Mouse (Mus musculus) spleen, postnatal 14 days (tissue): Measurements from ENCODE around the gene Nfe2l1.
"Not testable (repeated sequence)": the region's sequence is repeated elsewhere in the genome, so short reads cannot be mapped to it uniquely, and the experiment has no call there.

Experiments
- DNase-seq, 2 experiments: peaks; one replicate each; pipeline ENCODE4 v3.0.0; 2021 to 2022; ENCODE audit warnings: low spot score in 2 of 2

The Nfe2l1 gene

DNA sequence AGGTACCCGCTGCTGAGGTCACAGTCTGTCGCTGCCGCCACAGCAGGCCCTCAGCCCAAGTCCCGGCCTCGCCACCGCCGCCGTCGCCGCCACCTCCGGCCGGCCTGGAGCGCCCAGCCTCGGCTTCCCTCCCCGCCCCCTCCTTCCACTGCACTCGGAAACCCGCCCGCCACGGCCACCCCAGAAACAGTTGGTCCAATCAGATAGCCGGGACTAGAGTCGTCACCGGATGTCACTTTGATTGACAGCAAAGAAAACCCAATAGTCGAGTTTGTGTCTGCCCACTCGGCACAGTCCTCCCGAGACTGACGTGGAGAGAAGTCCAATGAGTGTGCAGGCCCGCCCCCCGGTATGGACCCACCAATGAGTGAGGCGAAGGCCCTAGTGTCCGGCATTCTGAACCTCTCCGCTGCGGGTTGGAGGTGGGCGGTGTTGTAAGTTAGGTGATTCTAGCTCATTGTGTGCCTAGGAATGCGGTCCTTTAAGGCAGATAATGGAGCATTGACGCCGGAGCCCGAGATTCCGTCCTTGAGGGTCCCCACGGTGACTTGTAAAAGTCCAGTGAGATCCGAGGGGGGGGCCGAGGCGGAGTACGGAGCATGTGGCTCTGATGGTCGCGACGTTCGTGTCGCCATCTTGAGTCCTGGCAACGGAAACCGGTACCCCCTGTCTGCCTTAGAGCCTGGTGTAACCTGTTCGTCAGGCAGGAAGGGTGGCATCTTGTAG is at the start of gene Nfe2l1:
Nfe2l1 (minus strand) TSS at position 156 of the 726 bp plus-strand sequence.
- DNase-seq: peak; percentile 91 to 94

DNA sequence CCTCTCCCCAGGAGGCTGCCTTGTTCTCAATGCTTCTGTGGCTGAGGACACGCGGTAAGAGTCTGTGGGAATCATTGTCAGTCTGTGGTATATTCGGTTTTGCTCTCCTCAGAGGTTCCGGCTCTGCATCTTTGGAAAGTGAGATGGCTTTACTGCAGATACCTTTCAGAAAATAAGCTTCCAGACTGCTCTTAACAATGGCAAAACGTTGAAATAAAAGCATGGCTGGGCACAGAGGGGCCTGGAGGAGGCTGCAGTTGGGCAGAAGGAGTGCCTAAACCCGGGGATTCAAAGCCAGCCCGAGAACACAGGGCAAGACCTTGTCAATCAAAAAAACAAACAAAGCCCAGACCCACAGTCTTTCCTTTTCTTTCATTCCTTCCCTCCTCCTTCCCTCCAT is 49.6 kb upstream of the Nfe2l1 start:
- DNase-seq: no peak

DNA sequence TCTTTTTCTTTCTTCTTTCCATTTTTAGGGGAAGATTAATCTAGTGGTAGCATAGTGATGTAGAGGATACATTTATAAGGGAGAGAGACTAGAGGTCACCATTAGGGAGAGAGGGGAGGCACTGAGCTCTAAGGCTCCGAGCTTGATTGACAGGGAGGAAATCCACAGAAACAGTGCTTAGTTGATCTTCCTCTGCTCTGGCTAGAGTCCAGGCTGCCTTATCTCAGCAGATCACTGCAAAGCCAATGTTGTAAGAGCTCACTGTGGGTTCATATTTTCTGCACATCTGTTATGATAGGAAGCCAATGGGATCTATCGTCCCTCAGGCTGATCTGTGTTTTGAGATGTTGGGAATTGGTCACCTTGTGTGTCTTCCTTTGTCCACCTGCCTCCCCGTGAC is 48.9 kb upstream of the Nfe2l1 start:
- no peak for DNase-seq

DNA sequence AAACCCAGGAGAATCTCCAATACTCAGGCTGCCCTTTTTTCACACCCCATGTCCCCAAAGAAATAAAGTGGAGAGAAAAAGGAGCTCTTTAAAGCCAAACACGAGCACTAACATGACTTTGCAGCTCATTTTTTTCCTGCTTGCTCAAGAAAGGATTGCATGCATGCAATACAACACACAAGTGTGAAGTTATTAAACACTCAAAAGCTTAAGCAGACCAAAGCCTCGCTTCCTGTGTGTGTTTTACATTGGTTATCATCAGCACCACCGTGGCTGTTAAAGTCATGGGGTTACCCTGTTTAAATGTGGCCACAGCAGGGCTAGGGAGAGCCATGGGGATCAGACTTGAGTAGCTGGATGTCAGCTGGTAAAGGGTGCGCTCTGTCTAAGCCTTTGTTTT is 47.3 kb upstream of the Nfe2l1 start:
- DNase-seq: no peak

DNA sequence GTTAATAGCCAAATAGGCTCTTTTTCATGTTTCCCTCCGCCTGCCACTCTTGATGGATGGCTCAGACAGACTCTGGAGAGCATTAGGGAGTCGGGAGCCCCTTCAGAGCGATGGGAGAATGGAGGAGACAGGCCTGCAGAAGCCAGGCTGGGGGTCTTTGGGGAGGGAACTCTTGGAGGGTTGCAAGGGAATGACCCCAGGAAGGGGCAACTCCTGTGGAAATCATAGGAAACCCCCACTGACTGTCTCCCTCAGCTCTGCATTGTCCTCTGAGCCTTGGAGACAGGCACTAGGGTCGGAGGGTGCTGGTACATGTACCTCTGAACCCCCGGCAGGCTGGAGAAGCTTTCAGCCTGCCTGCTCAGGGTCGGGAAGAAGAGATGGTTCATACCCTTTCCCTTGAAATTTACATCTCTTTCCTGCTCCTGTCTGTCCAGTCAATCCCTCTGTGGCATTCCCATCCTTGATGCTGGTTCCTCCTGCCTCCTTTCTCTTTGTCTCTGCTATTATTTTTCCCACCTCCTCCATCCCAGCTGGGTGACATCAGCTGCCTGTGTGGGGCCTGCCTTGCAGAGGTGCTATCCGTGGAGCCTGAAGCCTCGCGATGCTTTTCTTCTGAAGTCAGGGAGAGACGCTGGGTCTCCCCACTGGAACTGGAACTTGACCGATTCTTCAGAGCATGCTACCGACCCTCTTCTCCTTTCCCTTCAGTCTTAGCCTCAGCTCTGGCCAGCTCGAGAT is 46.7 kb upstream of the Nfe2l1 start:
- DNase-seq: no peak

DNA sequence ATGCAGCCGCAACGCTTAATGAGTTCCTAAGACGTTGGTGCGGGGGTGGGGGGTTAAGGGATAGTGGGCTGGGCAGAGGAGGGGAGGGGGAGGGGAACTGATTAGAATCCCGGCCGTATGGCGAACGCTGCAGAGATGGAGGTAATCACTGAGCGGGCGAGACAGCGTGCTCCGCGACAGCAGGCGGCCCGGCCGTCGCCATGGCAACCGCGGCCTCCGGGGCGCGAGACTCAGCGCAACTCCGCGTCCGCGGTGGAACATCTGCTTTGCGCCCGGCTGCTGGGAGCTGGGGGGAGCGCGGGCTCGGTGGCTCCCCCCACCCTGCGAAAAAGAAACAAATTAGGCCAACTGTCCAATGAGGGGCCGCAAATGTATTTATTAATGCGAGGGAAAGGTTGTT is 46.0 kb upstream of the Nfe2l1 start:
- DNase-seq: peak in 1 of 2 experiments; percentile 22

DNA sequence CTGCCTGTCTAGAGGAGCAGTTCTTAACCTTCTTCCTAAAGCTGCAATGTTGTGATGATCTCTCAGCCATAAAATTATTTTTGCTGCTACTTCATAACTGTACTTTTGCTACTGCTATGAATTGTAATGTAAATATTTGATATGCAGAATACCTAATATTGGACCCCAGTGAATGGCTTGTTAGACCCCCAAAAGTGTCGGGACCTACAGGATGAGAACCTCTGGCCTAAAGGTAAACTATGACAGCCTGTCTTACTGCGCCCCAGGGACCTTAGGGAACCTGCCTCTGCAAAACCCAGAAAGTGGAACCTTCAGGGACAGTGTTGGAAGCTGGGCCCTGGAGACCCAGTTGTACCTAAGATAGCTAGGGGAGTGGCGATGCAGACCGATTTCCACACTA is 45.5 kb upstream of the Nfe2l1 start:
- DNase-seq: no peak

DNA sequence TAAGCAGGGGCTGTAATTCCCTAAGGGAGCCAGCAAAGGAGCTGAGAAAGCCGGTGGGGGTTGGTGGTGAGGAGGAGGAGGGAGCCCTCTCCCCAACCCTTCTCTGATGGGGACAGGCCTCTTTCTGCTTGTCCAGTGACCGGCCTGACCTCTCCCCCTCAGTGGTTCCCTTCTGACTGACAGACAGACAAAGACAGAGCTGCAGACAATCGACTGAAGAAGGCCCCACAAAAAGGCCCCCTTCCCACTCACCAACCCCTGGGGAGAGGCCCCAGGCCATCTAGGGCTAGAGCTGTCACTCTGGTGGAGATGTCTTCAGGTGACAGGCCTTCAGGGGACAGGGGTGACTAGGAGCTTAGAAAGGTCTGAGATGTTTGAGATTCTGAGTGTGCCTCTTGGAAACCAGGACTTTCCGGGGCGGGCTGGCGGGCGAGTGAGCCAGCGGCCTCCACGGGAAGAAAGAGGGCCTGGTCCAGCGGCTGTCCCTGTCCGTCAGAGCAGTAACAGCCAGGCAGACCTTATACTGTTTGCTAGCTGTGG is 43.9 kb upstream of the Nfe2l1 start:
- no peak for DNase-seq

DNA sequence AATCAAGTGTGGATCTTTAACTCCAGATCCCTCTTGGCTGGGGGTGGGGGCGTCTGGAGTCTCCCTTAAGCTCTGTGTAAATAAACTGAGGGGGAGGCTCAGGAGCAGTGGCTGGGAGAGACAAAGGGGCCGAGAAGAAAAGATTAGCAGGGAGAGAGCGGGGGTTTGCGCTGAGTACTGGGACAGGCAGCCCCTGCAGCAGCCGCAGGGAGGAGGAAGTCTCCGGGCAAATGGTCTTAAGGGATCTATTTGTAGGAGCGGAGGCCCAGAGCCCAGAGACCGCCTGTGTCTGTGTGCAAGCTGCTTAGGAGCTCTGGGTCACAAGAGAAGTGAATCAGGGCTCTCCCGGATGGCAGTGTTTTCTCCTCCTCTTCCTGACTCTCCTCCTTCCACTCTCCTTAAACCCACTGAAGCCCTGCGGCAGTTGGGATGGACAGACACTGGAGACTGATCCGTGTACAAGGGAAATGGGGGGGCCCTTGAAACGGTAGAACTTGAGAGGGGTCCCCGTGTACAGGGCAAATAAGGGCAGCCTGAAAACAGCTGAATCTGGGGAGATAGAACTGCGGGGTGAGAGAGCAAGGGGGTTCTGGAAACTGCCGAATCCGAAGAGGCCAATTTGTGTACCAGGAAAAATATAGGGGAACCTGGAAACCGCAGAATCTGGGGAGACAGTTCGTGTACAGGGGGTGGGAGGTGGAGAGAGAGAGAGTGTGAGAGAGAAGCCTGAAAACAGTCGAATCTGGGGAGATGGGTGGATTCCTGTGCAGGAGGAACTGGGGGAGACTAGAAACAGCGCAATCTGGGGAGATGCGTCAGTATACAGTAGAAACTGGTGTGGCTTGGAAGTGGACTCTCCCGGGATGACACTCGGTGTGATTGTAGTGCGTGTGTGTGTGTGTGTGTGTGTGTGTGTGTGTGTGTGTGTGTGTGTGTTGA is 42.9 kb upstream of the Nfe2l1 start:
- DNase-seq: no peak

DNA sequence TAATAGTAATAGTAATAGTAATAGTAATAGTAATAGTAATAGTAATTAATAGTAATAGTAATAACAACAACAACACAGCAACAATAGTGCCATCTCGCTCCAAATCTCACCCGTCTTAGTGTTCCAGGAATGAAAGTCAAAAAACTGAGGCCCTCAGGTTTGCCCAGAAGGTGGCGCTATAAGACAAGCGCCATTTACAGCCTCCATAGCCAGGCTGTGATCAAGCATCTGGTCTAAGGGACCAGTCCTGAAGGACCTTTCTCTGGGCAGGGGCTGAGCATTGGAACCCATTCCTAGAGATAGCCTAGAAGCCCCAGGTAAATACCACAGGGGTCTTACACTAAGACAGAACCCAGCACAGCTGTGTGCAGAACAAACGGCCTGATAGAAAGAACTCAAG is 37.4 kb upstream of the Nfe2l1 start:
- peak in 1 of 2 experiments; percentile 50 for DNase-seq

DNA sequence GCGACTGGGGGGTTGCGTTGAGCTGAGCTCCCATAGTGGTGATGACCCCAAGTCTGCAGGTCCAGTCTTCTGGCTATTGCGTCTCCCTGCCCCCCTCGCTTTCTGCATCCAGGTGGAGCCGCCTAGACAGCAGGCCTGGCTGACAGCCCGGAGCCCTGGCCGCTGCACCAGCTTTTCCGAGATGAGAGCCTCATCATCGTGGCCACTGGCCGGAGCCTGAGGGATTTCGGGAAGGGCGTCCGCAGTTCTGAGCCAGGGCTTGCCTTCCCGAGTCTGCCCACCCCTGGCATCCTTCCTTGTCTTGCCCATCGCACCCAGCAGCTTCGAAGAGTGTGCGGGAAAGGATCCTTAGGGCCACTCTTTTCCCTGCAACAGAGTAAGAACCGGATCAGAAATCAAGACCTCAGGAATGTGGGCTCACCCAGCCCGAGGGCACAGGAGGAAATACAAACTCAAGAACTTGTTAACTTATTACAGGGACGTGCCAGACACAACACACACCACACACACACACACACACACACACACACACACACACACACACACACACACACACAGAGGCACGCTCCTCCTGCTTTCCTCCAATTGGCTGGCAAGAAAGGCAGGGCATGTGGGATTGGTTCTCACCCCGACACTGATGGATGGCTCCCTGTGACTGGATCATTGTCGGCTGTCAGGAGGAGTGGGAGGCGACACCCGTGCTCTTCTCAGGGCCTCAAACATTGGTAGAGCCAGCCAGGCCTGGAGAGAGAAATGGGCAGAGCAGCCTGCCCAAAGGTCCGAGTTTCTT is 33.6 kb upstream of the Nfe2l1 start:
- no peak for DNase-seq

DNA sequence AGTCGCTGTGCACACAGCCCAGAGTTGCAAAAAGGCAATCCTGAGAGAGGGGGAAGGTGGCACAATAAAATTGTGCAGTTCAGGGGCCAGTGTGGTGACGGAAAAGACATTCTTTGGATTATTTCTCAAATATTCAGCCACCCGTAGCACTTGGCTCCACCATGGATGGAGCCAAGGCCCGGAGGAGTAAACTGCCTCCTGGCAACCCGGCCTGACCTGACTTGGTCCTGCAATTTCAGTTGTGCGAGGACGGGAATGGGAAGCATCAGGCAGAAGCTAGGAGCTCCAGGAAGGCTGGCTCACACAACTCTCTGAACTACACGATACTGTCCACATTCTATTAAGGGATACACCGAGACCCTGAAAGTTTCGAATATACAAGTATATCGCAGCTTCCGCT is 32.8 kb upstream of the Nfe2l1 start:
- no peak for DNase-seq

DNA sequence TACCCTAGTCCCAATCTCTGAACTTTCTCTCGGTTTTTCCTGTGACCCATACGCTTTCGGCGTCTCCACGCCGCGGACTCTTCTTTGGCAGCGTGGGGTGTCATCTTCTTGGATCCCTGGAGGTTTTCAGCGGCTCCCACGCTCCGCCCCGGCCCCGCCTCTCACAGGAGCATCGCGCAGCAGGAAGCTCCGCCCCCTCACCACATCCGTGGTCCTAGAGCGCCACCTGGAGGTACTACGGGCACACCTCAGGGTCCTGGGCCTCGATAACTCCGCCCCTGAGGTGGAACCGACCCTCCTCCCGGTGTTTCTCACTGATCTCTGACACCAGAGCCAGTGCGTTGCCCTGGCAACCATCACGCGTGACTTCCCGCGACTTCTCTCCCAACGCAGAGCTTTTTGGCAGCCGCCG is 32.1 kb upstream of the Nfe2l1 start:
- peak; percentile 90 to 95 for DNase-seq

DNA sequence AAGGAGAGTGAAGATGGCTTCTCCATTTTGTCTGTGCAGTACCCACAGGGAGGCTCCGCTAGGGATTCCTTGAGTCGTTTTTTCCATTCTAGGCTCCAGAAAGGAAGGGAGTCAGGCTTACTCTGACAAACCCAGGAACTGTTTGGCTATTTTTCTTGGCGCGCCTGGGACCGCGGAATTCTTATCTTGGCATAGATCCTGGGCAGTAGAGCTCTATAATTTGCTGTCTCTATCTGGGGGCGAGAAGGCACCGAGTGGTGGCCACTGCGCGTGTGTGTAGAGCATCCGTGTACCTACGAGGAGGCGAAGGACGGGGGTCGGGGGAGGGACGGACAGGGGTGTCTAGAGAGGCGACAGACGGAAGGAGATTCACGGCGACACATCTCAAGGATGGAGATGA is 31.7 kb upstream of the Nfe2l1 start:
- no peak for DNase-seq

DNA sequence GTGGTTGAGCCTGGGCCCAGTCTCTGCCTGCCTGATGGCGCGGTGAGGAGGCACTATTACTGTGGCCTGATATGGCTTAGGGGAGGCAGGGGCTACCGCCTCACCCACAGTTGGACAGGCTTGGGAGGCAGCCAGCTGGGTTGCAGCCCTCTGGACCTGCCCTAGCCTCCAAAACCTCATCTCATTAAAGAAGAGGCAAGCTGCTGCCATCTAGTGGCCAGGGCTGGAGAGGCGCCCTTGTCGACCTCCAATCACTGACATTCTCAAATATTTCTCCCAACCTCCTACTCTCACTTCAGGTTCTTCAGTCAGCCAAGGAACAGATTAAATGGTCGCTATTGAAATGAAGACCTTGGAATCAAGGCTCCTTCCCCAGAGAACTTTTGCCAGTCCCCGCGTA is 30.8 kb upstream of the Nfe2l1 start:
- DNase-seq: peak; percentile 42 to 68

DNA sequence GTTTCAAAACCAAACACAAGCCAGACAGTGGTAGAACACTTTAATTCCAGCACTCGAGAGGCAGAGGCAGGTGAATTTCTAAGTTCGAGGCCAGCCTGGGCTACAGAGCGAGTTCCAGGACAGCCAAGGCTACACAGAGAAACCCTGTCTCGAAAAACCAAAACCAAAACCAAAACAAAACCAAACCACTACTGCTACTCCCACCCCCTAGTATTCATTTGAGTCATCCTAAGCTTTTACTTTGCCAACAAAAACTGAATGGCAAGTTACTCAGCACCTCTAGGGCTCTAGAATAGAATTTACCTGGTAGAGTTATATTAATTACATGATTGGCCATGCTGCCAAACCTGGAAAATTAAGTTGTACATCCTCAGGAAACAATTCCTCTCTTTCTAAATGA is 29.9 kb upstream of the Nfe2l1 start:
- no peak for DNase-seq

DNA sequence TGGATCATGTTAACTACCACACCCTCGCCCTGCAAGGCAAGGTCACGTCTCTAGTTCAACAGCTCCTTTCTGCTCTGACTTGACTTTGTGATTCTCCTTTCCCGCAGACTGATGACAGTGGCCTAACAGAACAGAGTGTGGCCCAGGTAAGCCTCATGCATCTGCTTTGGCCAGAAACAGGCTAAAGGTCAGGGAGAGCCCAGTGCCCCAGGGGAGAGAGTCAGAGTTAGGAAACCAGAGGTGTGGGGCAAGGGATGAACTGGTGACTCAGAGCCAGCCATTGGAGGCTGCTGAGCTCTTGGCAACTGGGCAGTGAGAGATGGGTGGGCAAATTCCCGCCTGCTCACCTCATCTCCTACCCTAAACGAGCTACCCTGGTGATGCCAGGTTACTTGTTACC is 27.7 kb upstream of the Nfe2l1 start:
- DNase-seq: no peak

DNA sequence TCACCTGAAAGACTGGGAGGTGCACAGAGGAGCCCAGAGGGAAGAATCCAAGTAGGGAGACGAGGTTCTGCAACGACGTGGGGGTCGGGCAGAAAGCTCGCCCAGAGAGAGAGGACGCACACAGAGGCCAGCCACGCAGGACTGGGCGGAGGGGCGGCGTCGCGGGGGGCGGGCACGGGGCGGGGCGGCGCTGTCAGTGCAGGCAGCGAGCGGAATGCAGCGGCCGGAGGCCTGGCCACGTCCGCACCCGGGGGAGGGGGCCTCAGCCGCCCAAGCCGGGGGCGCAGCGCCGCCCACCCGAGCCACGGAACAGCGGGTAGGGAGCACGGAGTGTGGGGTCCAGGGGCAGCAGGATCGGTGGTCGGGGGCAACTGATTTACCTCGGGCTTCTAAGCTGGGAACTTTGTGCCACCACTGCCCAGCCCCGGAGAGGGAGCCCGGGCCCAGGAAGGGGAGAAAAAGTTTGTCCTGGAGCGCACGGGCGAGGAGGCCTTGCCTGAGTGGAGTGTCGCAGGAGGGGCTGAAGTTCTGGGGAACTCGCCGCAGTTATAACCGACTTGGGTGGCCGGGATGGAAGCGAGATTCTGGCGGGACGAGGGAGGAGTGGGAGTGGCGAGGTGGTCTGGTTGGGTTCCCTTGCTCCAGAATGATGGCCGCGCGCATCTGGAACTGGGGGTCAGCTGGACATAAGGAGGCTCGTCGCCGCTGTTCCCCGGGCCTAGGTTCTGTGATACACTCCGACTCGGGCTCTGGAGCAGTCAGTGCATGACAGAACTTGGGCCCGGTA is 20.1 kb upstream of the Nfe2l1 start, which contains the start of gene Copz2:
Copz2 (plus strand) TSS at position 190 of the 787 bp plus-strand sequence.
- no peak for DNase-seq

DNA sequence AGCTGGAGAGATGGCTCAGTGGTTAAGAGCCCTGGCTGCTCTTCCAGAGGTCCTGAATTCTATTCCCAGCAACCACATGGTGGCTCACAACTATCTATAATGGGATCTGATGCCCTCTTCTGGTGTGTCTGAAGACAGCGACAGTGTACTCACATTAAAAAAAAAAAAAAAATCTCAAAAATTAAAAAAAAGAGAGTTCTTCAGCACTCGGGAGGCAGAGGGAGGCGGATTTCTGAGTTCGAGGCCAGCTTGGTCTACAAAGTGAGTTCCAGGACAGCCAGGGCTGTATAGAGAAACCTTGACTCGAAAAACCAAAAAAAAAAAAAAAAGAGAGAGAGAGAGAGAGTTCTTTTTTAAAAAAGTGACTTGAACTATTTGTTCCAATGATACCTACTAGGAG is 19.4 kb upstream of the Nfe2l1 start:
- not testable (repeated sequence) for DNase-seq

DNA sequence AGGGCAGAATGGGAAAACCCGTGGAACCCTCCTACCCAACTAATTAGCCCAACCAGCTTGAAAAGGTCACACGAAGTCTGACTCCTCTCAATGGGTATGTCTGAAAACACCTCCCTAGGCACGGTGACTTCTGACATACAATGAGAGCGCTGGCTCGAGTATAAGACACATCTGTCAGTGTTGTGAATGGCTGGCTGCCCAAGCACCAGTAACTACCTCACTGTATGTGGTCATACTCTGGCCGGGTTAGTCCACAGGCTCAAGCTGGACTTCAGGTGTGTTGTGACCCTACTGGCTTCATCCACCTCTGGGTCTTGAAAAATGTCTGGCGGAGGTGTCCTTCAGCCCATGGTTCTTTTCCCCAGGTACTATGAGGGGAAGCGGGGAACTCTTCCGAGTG is 18.9 kb upstream of the Nfe2l1 start:
- no peak for DNase-seq
